Mouse (Mus musculus) olfactory bulb, adult 2 months (tissue): ENCODE data around the gene Calcrl. TPM values are rescaled to one million over a fixed set of nuclear protein-coding genes. Genes with fewer than 3 reads are reported as not detected.

ENCODE experiments used
- H3K27ac ChIP-seq: fragments of 200-500 bp; 2 replicates; pipeline ENCODE4 v1.5.1; 2012; ENCODE audit warnings: low read depth, low read length; ENCODE audit not compliant: insufficient read depth
- H3K4me1 ChIP-seq: fragments of 200-500 bp; 2 replicates; pipeline ENCODE4 v1.6.1; 2012; ENCODE audit warnings: low read length; ENCODE audit not compliant: control insufficient read depth, insufficient read depth
- H3K4me3 ChIP-seq: fragments of 200-500 bp; 2 replicates; pipeline ENCODE4 v1.5.1; 2012; ENCODE audit warnings: mild to moderate bottlenecking, low read depth, low read length, moderate library complexity; ENCODE audit not compliant: insufficient read depth
- CTCF ChIP-seq: fragments of 200-500 bp; IDR thresholded peaks from 2 replicates; pipeline ENCODE4 v1.5.1; 2012; ENCODE audit warnings: low read depth, mild to moderate bottlenecking, low read length, moderate library complexity; ENCODE audit not compliant: insufficient read depth
- POLR2A ChIP-seq: fragments of 200-500 bp; IDR thresholded peaks from 2 replicates; pipeline ENCODE4 v1.6.1; 2012; ENCODE audit warnings: mild to moderate bottlenecking, low read depth, low read length, moderate library complexity; ENCODE audit not compliant: insufficient read depth
- WGBS: fragments of 180-500 bp; shearing (Covaris S2); methylation state at CpG from one replicate; pipeline ENCODE4 v1.1.7; 2018; 5-methylcytosine and 5-hydroxymethylcytosine counted together
- polyA plus RNA-seq: library from polyadenylated mRNA; stranded (reverse); fragments of >200 nt; gene quantifications from 2 replicates; pipeline ENCODE4 v1.2.4, GENCODE M21; 2012; ENCODE audit warnings: low replicate concordance; ENCODE audit not compliant: missing spikeins, insufficient read depth, insufficient read length

The Calcrl gene
- polyA plus RNA-seq, 1 experiment: not detected

DNA sequence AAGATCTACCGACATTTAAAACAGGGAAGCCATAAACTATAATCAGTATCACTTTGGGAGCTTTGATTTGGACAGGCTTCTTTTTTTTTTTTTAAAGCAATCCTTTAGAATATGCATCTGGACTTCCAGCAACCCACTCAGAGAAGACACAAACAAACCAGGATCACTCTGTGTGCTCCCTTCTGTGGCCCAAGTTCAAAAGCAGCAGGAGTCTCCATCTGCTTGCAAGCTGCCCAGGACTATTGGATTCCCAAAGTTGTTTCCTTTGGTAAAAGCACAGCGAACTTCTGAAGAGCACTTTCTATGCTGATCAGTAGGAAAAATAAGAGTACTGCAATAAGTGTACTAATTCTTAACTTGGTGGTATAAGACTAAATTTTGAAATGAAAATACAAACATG, 130.6 kb downstream of the Calcrl start:
- no peak overlapping the region for H3K27ac ChIP-seq
- WGBS: 40% methylated on average over 2 of the region's 2 CpGs
- no peak for TF ChIP-seq POLR2A
- TF ChIP-seq CTCF: no peak
- no peak overlapping the region for H3K4me3 ChIP-seq
- no peaks in the 10 kb centered on the region for H3K4me1 ChIP-seq

DNA sequence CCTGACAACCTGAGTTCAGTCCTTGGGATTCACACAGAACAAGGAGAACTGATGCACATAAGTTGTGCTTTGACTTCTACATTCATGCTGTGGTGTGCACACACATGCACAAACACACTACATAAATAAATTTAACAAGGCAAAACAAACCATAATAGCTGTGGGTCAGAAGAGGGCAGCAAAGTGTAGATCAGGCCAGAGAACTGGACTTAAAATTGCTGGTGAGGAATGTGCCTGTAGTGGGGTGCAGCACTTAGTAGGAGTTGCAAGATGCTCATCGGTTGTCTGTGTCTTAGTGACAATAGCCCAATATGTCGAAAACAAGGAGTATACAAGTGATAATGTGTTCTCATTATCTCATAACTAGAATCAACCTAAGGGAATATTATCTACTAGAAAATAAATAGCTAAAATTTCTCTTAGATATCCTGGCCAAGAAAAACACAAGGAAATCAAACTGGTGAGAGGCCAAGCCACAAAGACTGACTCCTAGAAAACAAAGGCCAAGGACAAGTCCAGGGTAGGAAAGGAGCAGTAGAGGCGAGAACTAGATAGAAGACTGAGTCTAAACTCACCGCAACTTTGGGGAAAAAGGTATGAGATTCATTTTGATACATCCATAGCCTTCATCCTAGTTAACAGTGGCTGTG, 132.7 kb downstream of the Calcrl start:
- H3K4me3 ChIP-seq: no peak overlapping the region
- TF ChIP-seq CTCF: no peak
- no peak for TF ChIP-seq POLR2A
- H3K4me1 ChIP-seq: no peaks in the 10 kb centered on the region
- H3K27ac ChIP-seq: no peak overlapping the region
- 89% methylated on average over 4 of the region's 4 CpGs for WGBS

DNA sequence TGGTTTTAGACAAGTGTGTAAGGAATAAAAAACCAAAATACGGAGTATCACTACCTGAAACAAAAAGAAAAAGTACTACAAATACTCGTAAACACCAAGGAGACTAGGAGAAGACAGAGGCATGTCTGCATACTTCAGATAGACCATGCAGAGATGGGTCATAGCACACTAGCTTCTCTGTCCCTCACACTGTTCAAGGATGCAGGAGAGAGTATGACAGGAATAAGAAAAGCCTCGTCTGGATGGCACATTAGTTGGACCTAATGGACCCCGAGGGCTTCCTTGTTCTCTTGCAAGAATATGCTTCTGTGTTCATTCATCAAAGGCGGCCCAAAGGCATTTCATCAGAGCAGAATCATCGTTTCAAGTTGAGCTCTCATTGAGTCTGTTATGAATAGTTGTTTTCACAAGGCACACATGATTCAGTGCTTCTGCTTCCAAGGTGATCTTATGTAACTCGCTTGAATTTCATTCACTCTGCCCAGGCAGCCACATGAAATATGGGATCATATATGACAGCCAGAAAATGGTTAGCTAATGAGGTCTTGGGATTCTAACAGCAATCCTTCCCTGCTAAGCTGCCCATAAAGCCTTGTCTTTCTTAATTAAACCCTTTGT, 136.2 kb downstream of the Calcrl start:
- TF ChIP-seq POLR2A (no peak), CTCF (no peak)
- no peak overlapping the region for H3K27ac ChIP-seq
- no peaks in the 10 kb centered on the region for H3K4me1 ChIP-seq
- 41% methylated on average over 7 of the region's 7 CpGs for WGBS
- no peak overlapping the region for H3K4me3 ChIP-seq

Other genes starting within 250 kb of the Calcrl start
- not detected in 2 replicates for gene Tfpi, start 51.4 kb upstream of the Calcrl start, polyA plus RNA-seq
- not detected in 2 replicates for gene Ctnnd1, start 225.4 kb upstream of the Calcrl start, polyA plus RNA-seq
- not detected in 2 replicates for gene Btbd18, start 233.7 kb upstream of the Calcrl start, polyA plus RNA-seq
- gene Selenoh, start 245.4 kb upstream of the Calcrl start, polyA plus RNA-seq: not detected in 2 replicates